Mouse (Mus musculus) heart, embryonic 11.5 days (tissue): Measurements from ENCODE around the gene Sgca. TPM values are rescaled to one million over a fixed set of nuclear protein-coding genes. Genes with fewer than 3 reads are reported as not detected.

Experiments used
- ATAC-seq: fragments of 200-750 bp; cut with Nextera tagmentation; replicated peaks from 2 replicates; pipeline ENCODE4 v1.8.0; 2017; ENCODE audit warnings: moderate library complexity; ENCODE audit not compliant: insufficient number of reproducible peaks, low FRiP score, low TSS enrichment
- H3K27ac ChIP-seq: fragments of 300-500 bp; sonication (generic); 2 replicates; pipeline ENCODE4 v1.5.1; 2014; ENCODE audit warnings: mild to moderate bottlenecking, low read depth, low read length
- H3K27me3 ChIP-seq: fragments of 300-500 bp; sonication (generic); 2 replicates; pipeline ENCODE4 v1.6.1; 2014; ENCODE audit warnings: mild to moderate bottlenecking, low read length, mixed read lengths; ENCODE audit not compliant: control insufficient read depth, insufficient read depth
- H3K36me3 ChIP-seq: fragments of 300-500 bp; sonication (generic); 2 replicates; pipeline ENCODE4 v1.6.1; 2014; ENCODE audit warnings: mild to moderate bottlenecking, low read length, moderate library complexity, mixed read lengths; ENCODE audit not compliant: control insufficient read depth, insufficient read depth
- H3K4me1 ChIP-seq: fragments of 300-500 bp; sonication (generic); 2 replicates; pipeline ENCODE4 v1.6.1; 2014; ENCODE audit warnings: low read length; ENCODE audit not compliant: control insufficient read depth, insufficient read depth
- H3K4me2 ChIP-seq: fragments of 300-500 bp; sonication (generic); 2 replicates; pipeline ENCODE4 v1.6.1; 2014; ENCODE audit warnings: mild to moderate bottlenecking, moderate library complexity
- H3K4me3 ChIP-seq: fragments of 300-500 bp; sonication (generic); 2 replicates; pipeline ENCODE4 v1.5.1; 2014; ENCODE audit warnings: low read depth, low read length
- H3K9ac ChIP-seq: fragments of 300-500 bp; sonication (generic); 2 replicates; pipeline ENCODE4 v1.6.1; 2014; ENCODE audit warnings: mild to moderate bottlenecking, low read depth, low read length, moderate library complexity
- H3K9me3 ChIP-seq: fragments of 300-500 bp; sonication (generic); replicated peaks from 2 replicates; pipeline ENCODE4 v1.6.1; 2016; ENCODE audit warnings: low read length; ENCODE audit not compliant: control insufficient read depth
- WGBS: fragments of 180-500 bp; shearing (Covaris S2); extraction: QIAGEN DNeasy Blood & Tissue Kit; methylation state at CpG from one replicate; pipeline ENCODE4 v1.1.7; 2014; ENCODE audit not compliant: insufficient replicate concordance; 5-methylcytosine and 5-hydroxymethylcytosine counted together
- polyA plus RNA-seq: library from polyadenylated mRNA; unstranded; fragments of >200 nt; fragmentation: Nextera tagmentation; extraction: Ambion mirVana; gene quantifications from 2 replicates; pipeline ENCODE4 v1.2.1, GENCODE M21; 2014

Gene Sgca
- polyA plus RNA-seq, 1 experiment from 2014 or later: 24.7 TPM

DNA sequence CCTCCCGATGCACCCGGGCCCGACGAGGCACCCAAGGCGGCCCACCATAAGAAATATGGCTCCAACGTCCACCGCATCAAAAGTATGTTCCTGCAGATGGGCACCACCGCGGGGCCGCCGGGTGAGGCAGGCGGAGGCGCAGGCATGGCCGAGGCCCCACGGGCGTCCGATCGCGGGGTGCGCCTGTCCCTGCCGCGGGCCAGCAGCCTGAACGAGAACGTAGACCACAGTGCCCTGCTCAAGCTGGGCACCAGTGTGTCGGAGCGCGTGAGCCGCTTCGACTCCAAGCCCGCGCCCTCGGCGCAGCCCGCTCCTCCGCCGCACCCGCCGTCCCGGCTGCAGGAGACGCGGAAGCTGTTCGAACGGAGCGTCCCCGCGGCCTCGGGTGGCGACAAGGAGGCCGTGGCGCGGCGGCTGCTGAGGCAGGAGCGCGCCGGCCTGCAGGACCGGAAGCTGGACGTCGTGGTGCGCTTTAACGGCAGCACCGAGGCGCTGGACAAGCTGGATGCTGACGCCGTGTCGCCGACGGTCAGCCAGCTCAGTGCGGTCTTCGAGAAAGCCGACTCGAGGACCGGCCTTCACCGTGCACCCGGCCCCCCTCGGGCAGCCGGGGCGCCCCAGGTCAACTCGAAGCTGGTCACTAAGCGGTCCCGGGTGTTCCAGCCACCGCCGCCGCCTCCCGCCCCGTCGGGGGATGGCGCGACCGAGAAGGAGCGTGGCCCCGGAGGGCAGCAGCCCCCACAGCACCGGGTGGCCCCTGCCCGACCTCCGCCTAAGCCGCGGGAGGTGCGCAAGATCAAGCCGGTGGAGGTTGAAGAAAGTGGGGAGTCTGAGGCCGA lies 15.7 kb upstream of the Sgca start:
- peak overlapping the region; percentile 99 for H3K4me2 ChIP-seq
- H3K9me3 ChIP-seq: no peaks in the 10 kb centered on the region
- under 1% methylated on average over 99 of the region's 99 CpGs for WGBS
- H3K9ac ChIP-seq: peak overlapping the region; percentile 86
- peaks cover 10% of the 10 kb centered on the region; the same call in 1 of the 2 replicates for H3K36me3 ChIP-seq
- peaks cover 54% of the 10 kb centered on the region for H3K4me1 ChIP-seq
- ATAC-seq: no peak
- H3K27me3 ChIP-seq: no peaks in the 10 kb centered on the region
- peak overlapping the region; percentile 80 for H3K4me3 ChIP-seq
- peak overlapping the region; percentile 86 for H3K27ac ChIP-seq

DNA sequence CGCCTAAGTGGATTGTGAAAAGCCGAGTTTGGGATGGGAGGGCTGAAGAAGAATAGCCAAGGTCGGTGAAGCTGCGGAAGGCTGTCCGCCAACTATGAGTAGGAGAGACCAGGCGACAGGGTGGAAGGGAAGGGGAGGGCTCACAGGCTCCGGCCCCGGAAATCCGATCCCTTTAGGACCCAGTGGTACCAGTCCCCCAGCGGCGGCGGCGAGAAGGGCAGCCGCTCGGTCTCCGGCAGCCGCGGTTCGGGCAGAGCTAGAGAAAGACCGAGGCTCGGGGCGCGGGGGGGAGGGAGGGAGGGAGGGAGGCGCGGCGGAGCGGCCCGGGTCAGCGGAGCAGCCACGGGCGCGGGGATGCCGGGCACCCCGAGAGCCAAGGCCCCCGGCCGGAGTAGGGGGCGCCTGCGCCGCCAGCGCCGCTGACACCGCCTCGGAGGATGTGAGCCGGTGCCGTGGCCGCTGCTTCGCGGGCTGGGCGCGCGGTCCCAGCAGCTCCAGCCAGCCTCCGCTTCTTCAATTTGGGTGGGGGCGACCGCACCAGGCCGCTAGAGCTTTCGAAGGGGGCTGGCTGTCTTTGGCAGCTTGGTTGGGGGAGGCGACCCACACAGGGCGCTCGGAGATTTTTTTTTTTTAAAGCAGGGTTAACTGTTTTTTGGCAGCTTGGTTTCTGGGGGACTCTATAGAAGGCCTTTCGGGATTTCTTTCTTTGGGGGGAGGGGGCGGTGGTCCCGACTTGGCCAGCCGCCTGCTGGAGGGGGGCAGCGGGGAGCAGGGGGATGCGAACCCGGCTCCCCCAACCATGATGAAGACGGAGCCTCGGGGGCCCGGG lies 14.8 kb upstream of the Sgca start, which contains the start of gene Ppp1r9b:
Gene Ppp1r9b (plus strand): TSS at position 287 of the 829 bp plus-strand sequence.
- Histone ChIP-seq H3K36me3 (peaks cover 2% of the 10 kb centered on the region; the same call in 1 of the 2 replicates), H3K4me2 (peak within 1 kb of the TSS; percentile 99), H3K27ac (peak within 1 kb of the TSS; percentile 86), H3K9me3 (no peaks in the 10 kb centered on the region), H3K27me3 (no peaks in the 10 kb centered on the region), H3K4me1 (peaks cover 48% of the 10 kb centered on the region), H3K9ac (peak within 1 kb of the TSS; percentile 86), H3K4me3 (peak within 1 kb of the TSS; percentile 80)
- WGBS: under 1% methylated on average over 61 of the region's 69 CpGs
- peak; percentile 77 for ATAC-seq

DNA sequence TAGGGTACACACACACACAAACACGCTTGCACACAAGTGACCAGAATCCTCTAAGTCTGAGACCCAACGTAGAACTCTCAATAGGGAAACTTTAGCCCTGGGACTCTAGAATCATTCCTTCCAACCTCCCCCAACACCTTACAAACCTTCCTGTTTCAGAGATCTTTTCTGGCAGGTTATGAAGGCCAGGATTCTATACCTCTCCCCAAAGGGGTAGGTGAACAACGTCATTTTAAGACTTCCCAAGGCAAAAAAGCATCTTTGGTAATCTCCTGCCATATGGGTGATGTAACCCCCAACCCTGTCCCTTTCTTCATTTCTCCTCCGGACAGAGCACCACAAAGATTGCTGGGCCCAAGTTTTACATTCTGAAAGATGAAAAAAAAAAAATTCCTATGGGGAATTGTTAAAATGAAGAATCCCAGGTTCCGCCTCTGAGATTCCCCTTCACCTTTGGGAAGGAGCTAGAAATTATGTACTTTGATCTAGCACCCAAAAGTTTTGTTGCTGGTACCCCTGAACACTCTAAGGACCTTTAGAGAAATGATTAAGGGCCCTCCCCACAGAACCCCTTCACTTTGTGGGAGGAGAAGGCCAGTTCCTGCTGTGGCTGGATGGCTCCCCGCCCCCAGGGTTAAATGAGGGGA lies 14.1 kb upstream of the Sgca start:
- H3K27me3 ChIP-seq: no peaks in the 10 kb centered on the region
- H3K4me1 ChIP-seq: peaks cover 40% of the 10 kb centered on the region
- H3K27ac ChIP-seq: peak overlapping the region; percentile 86
- H3K4me3 ChIP-seq: peak overlapping the region; percentile 80
- WGBS: 51% methylated on average over 6 of the region's 6 CpGs
- no peaks in the 10 kb centered on the region for H3K9me3 ChIP-seq
- H3K36me3 ChIP-seq: 0 out of 2 replicates have a peak, but pooled peaks cover under 1% of the 10 kb centered on the region
- peak overlapping the region; percentile 99 for H3K4me2 ChIP-seq
- ATAC-seq: no peak
- H3K9ac ChIP-seq: peak overlapping the region; percentile 86

DNA sequence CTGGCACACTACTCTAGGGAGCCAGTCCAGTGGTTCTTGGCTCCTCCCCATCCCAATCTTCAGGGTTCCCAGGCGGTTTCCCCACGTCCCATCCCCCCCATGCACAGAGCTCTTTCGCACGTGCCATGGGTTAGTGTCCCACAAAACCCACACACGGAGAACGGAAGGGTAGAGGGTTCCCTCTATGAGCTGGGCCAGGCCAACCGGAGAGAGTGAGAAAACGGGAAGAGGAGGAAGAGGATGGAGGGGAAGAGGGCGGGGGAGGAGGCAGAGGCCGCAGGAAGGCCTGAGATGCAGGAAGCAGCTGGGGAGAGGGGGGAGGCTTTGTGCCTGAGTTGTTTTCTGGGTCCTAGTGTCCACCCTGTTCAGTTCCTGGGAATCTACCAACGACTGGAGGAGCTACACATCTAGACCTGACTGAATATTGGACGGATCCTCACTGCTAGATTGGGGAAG lies 13.5 kb upstream of the Sgca start:
- H3K9me3 ChIP-seq: no peaks in the 10 kb centered on the region
- peak overlapping the region; percentile 76 for H3K9ac ChIP-seq
- peak overlapping the region; percentile 80 for H3K4me3 ChIP-seq
- H3K27ac ChIP-seq: peak overlapping the region; percentile 87
- peak; percentile 50 for ATAC-seq
- WGBS: under 1% methylated on average over 12 of the region's 12 CpGs
- peaks cover 34% of the 10 kb centered on the region for H3K4me1 ChIP-seq
- peak overlapping the region; percentile 99 for H3K4me2 ChIP-seq
- no peaks in the 10 kb centered on the region for H3K27me3 ChIP-seq
- no peaks in the 10 kb centered on the region for H3K36me3 ChIP-seq

DNA sequence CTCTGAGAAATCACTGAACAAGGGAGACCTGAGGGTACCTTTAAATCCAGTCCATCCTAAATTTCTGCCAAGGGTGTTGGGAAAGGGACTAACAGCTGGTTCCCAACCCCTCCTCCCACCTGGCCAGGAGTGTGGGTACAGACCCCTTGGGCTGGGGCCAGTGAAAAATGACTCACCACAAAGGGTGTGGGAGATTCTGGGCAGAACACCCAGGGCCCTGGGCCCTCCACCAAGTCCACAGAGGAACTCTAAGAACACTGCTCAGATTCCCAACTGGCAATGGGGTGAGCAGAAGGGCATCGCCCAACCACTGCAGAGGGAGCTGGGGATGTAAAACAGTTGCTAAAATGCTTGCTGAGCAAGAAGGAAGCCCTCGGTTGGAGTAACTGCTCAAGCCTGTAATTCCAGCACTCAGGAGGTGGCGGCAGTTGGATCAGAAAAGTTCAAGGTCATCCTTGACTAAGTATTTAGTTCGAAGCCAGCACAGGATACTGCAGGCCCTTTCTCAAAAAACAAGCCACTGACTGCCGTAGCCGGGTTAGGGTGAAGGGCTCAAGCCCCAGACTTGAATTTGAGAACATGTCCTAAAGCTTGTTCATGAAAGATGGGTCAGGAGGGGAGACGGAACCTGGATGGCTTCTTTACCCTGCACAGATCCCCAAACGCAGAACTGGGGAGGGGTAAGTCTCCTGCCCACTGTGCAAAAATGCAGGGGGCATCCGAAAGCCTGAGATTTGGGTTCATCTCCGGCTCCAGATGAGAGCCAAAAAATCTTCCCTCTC lies 12.8 kb upstream of the Sgca start:
- peak overlapping the region; percentile 76 for H3K9ac ChIP-seq
- no peaks in the 10 kb centered on the region for H3K9me3 ChIP-seq
- H3K4me3 ChIP-seq: peak overlapping the region; percentile 80
- peaks cover 28% of the 10 kb centered on the region for H3K4me1 ChIP-seq
- ATAC-seq: no peak
- no peaks in the 10 kb centered on the region for H3K36me3 ChIP-seq
- no peaks in the 10 kb centered on the region for H3K27me3 ChIP-seq
- 20% methylated on average over 10 of the region's 10 CpGs for WGBS
- peak overlapping the region; percentile 87 for H3K27ac ChIP-seq
- H3K4me2 ChIP-seq: peak overlapping the region; percentile 99

DNA sequence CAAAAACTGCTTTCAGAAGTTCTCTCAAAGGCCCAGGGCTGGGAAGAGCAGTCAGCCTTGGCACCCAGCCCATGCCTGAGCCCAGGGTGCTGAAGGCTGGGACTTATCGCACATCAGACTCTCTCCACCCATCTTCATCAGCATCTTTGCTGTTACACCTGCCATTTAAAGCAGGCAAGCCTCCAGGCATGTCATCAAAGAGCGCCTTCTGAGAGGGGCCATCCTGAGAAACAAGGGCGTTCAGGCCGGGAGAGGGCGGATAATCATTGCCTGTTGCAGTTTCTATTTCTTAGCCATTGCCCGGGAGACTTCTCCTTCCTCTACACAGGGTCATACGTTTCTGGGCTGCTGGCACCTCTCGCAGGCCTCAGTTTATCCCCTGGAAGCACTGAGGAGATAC lies 11.7 kb upstream of the Sgca start:
- Histone ChIP-seq H3K4me2 (no peak overlapping the region), H3K36me3 (no peaks in the 10 kb centered on the region), H3K9me3 (no peaks in the 10 kb centered on the region), H3K27me3 (no peaks in the 10 kb centered on the region), H3K9ac (no peak overlapping the region), H3K27ac (no peak overlapping the region), H3K4me3 (no peak overlapping the region), H3K4me1 (peaks cover 16% of the 10 kb centered on the region)
- ATAC-seq: no peak
- 74% methylated on average over 8 of the region's 8 CpGs for WGBS

DNA sequence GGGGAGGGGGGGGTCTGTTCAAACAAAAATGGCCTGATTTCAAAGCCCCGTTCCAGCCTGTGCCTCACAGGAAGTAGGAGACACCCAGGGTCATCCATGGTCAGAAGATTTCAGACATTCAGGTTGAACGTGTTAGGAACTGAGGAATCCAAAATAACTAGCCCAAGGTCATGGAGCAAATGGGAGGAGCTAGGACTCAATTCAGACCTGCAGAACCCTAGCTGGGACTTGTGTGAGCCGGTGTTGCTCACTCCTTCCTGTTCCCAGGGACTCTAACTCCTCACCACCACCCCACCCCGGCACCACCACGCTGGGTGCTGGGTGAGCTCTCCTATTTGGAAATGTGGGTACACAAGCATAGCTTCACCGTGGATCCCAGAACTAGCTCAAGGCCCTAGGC lies 11.2 kb upstream of the Sgca start:
- H3K36me3 ChIP-seq: no peaks in the 10 kb centered on the region
- no peak overlapping the region for H3K27ac ChIP-seq
- H3K9ac ChIP-seq: no peak overlapping the region
- ATAC-seq: no peak
- WGBS: 47% methylated on average over 6 of the region's 6 CpGs
- H3K9me3 ChIP-seq: no peaks in the 10 kb centered on the region
- no peak overlapping the region for H3K4me2 ChIP-seq
- no peaks in the 10 kb centered on the region for H3K27me3 ChIP-seq
- peaks cover 12% of the 10 kb centered on the region for H3K4me1 ChIP-seq
- H3K4me3 ChIP-seq: no peak overlapping the region
